Mouse (Mus musculus) ES-Bruce4 (cell line): Measurements from ENCODE around the gene Hs3st5.

Experiments used
- CTCF ChIP-seq: IDR thresholded peaks from one replicate; pipeline ENCODE4 v1.8.1; 2011; ENCODE audit warnings: low read depth, low read length
- EP300 ChIP-seq: IDR thresholded peaks from 2 replicates; pipeline ENCODE4 v1.6.1; 2011; ENCODE audit warnings: low read depth, low read length; ENCODE audit not compliant: insufficient read depth
- POLR2A ChIP-seq: IDR thresholded peaks from one replicate; pipeline ENCODE4 v1.8.1; 2011; ENCODE audit warnings: low read length; ENCODE audit not compliant: insufficient read depth

GRCm38 (mm10) chr10:36774898-36775297 is 268.3 kb downstream of the Hs3st5 start:
- TF ChIP-seq POLR2A (no peak), EP300 (no peak), CTCF (no peak)
